In the genomic region with DNA sequence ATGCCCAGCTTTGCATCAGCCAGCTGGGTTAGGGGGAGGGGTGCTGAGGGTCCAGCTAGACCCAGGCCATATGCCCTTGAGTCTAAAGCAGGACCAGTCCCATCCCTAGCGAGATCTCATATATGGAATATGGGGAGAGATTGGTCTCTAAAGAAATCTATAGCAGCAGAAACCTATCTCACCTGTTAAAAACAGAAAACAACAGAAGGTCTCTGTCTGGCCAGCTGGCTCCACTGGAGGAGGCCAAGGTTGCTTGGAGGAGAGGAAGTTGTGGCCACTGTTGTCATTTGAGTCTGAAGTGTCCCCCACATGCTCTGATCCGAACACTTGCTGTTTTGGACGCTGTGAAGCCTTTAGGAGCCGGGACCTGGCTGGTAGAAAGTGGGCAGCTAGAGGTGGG, we compare ENCODE assay signal across 17 mouse cellular contexts. TPM values are rescaled to one million over a fixed set of nuclear protein-coding genes. Genes with fewer than 3 reads are reported as not detected.
"Had no signal": no experiment of that assay in that cellular context is flagged by ENCODE, and none has a peak within 500 bp of the region (broad histone marks: within the 10 kb centered on the region; RNA-seq: fewer than 3 reads in every experiment).

No protein-coding gene starts in this region.

- H3K27me3 ChIP-seq: limb, embryonic 12.5 days; midbrain, embryonic 15.5 days; neural tube, embryonic 12.5 days had no signal

- H3K36me3 ChIP-seq: limb, embryonic 12.5 days; midbrain, embryonic 10.5 days; midbrain, embryonic 15.5 days; neural tube, embryonic 12.5 days had no signal

- ATAC-seq: midbrain, embryonic 15.5 days had no signal

- H3K4me1 ChIP-seq: midbrain, embryonic 15.5 days; neural tube, embryonic 12.5 days had no signal

- H3K27ac ChIP-seq: kidney, postnatal 0 days; limb, embryonic 12.5 days; midbrain, embryonic 10.5 days; midbrain, embryonic 15.5 days; neural tube, embryonic 12.5 days had no signal

- DNase-seq: kidney, adult 9 months; kidney, postnatal 36 days; layer of hippocampus, adult 9-11 months; layer of hippocampus, postnatal 36 days; lung, embryonic 14.5 days; lung, postnatal 10 days; lung, postnatal 4 days; retina, postnatal 1 day; right cerebral cortex, postnatal 4 days; thymus, postnatal 4 days had no signal

- H3K9me3 ChIP-seq: midbrain, embryonic 10.5 days; midbrain, embryonic 15.5 days; neural tube, embryonic 12.5 days had no signal

- H3K4me2 ChIP-seq: limb, embryonic 12.5 days; lung, embryonic 14.5 days; midbrain, embryonic 15.5 days; neural tube, embryonic 12.5 days had no signal

- H3K4me3 ChIP-seq: limb, embryonic 12.5 days; midbrain, embryonic 10.5 days; midbrain, embryonic 15.5 days; neural tube, embryonic 12.5 days had no signal

- H3K9ac ChIP-seq: limb, embryonic 12.5 days; lung, embryonic 14.5 days; midbrain, embryonic 15.5 days; neural tube, embryonic 12.5 days had no signal

RNA-seq across cellular contexts. Expression of a gene that starts 42.0 kb away (rescaled TPM):
- polyA plus RNA-seq: kidney, postnatal 0 days; limb, embryonic 12.5 days; liver, adult 2 months; lung, embryonic 14.5 days; midbrain, embryonic 15.5 days; neural tube, embryonic 12.5 days; spleen, adult 2 months had no signal
